Mouse (Mus musculus): ENCODE data around the gene H60b. TPM values are rescaled to one million over a fixed set of nuclear protein-coding genes. Genes with fewer than 3 reads are reported as not detected.

H60b gene
- total RNA-seq (2023): not detected

GRCm38 (mm10) chr10:22158310-22158999 lies at the start of gene H60b, which contains the start of gene Raet1e:
Gene H60b (plus strand): TSS chr10:22158586.
Gene Raet1e (plus strand): TSS chr10:22158569.

GRCm38 (mm10) chr10:22149073-22149690 lies 9.2 kb upstream of the H60b start, which contains the start of gene E030030I06Rik:
Gene E030030I06Rik (minus strand): TSS chr10:22149270.

Other genes with a start within 250 kb of the H60b start
- not detected for gene 4930444G20Rik, start 90.5 kb upstream of the H60b start, total RNA-seq (2023)
- 10 to 100 TPM; 25.3 to 42.4 TPM for gene E030030I06Rik, start 9.3 kb upstream of the H60b start, total RNA-seq (2023)
- gene Raet1e, start within 50 bp of the H60b start, total RNA-seq (2023): not detected
- not detected for gene Raet1d, start 202.0 kb downstream of the H60b start, total RNA-seq (2023)

All from T-cell, adult 66 days (primary cell).